Mouse (Mus musculus) liver, embryonic 15.5 days (tissue): ENCODE results near the gene Crybg3. TPM values are rescaled to one million over a fixed set of nuclear protein-coding genes. Genes with fewer than 3 reads are reported as not detected.

Experiments
- ATAC-seq: fragments of 200-750 bp; cut with Nextera tagmentation; 2 replicates; pipeline ENCODE4 v1.8.0; 2017; ENCODE audit warnings: moderate number of reproducible peaks, mild to moderate bottlenecking, moderate library complexity; ENCODE audit not compliant: insufficient read depth
- H3K27ac ChIP-seq: fragments of 300-500 bp; sonication (generic); replicated peaks from 2 replicates; pipeline ENCODE4 v1.5.1; 2015; ENCODE audit warnings: mild to moderate bottlenecking, inconsistent platforms
- H3K27me3 ChIP-seq: fragments of 300-500 bp; sonication (generic); 2 replicates; pipeline ENCODE4 v1.6.1; 2015; ENCODE audit warnings: mild to moderate bottlenecking, inconsistent platforms
- H3K36me3 ChIP-seq: fragments of 300-500 bp; sonication (generic); replicated peaks from 2 replicates; pipeline ENCODE4 v1.6.1; 2015; ENCODE audit warnings: moderate library complexity, mild to moderate bottlenecking, inconsistent platforms
- H3K4me1 ChIP-seq: fragments of 300-500 bp; sonication (generic); replicated peaks from 2 replicates; pipeline ENCODE4 v1.6.1; 2015; ENCODE audit warnings: inconsistent platforms
- H3K4me2 ChIP-seq: fragments of 300-500 bp; sonication (generic); 2 replicates; pipeline ENCODE4 v1.6.1; 2015; ENCODE audit warnings: moderate library complexity, mild to moderate bottlenecking, inconsistent platforms
- H3K4me3 ChIP-seq: fragments of 300-500 bp; sonication (generic); replicated peaks from 2 replicates; pipeline ENCODE4 v1.5.1; 2015; ENCODE audit warnings: mild to moderate bottlenecking, inconsistent platforms
- H3K9ac ChIP-seq: fragments of 300-500 bp; sonication (generic); 2 replicates; pipeline ENCODE4 v1.6.1; 2015; ENCODE audit warnings: moderate library complexity, mild to moderate bottlenecking, inconsistent platforms
- H3K9me3 ChIP-seq: fragments of 300-500 bp; sonication (generic); replicated peaks from 2 replicates; pipeline ENCODE4 v1.6.1; 2016; ENCODE audit warnings: inconsistent platforms
- WGBS: fragments of 180-500 bp; shearing (Covaris S2); methylation state at CpG from one replicate; pipeline ENCODE4 v1.1.7; 2015; ENCODE audit warnings: mixed read lengths; ENCODE audit not compliant: insufficient replicate concordance; 5-methylcytosine and 5-hydroxymethylcytosine counted together
- polyA plus RNA-seq: library from polyadenylated mRNA; unstranded; fragments of >200 nt; fragmentation: Nextera tagmentation; extraction: Ambion mirVana; gene quantifications from 2 replicates; pipeline ENCODE4 v1.2.1, GENCODE M21; 2015

The Crybg3 gene
- polyA plus RNA-seq, 1 experiment from 2014 or later = 0.81 TPM

GRCm38 (mm10) chr16:59451813-59452212 lies 149.0 kb downstream of the Crybg3 start:
- ATAC-seq = no peak
- Histone ChIP-seq H3K9me3 (no peaks in the 10 kb centered on the region), H3K36me3 (no peaks in the 10 kb centered on the region), H3K27ac (no peak overlapping the region), H3K4me2 (no peak overlapping the region), H3K4me3 (no peak overlapping the region), H3K27me3 (no peaks in the 10 kb centered on the region), H3K4me1 (no peaks in the 10 kb centered on the region), H3K9ac (no peak overlapping the region)
- 48% methylated on average over 5 of the region's 5 CpGs for WGBS

GRCm38 (mm10) chr16:59449092-59449491 lies 151.7 kb downstream of the Crybg3 start:
- H3K9ac ChIP-seq = no peak overlapping the region
- no peaks in the 10 kb centered on the region for H3K36me3 ChIP-seq
- H3K4me2 ChIP-seq = no peak overlapping the region
- no peak overlapping the region for H3K27ac ChIP-seq
- no peaks in the 10 kb centered on the region for H3K27me3 ChIP-seq
- no peaks in the 10 kb centered on the region for H3K4me1 ChIP-seq
- no peak for ATAC-seq
- no peak overlapping the region for H3K4me3 ChIP-seq
- H3K9me3 ChIP-seq = no peaks in the 10 kb centered on the region

GRCm38 (mm10) chr16:59448181-59448580 lies 152.6 kb downstream of the Crybg3 start:
- H3K4me2 ChIP-seq = no peak overlapping the region
- no peak for ATAC-seq
- WGBS = 53% methylated on average over 1 of the region's 1 CpGs
- no peak overlapping the region for H3K4me3 ChIP-seq
- H3K4me1 ChIP-seq = no peaks in the 10 kb centered on the region
- H3K9ac ChIP-seq = no peak overlapping the region
- H3K9me3 ChIP-seq = no peaks in the 10 kb centered on the region
- H3K36me3 ChIP-seq = no peaks in the 10 kb centered on the region
- H3K27ac ChIP-seq = no peak overlapping the region
- H3K27me3 ChIP-seq = no peaks in the 10 kb centered on the region

GRCm38 (mm10) chr16:59444880-59445559 lies 155.8 kb downstream of the Crybg3 start:
- H3K9ac ChIP-seq = no peak overlapping the region
- 69% methylated on average over 7 of the region's 7 CpGs for WGBS
- H3K4me1 ChIP-seq = no peaks in the 10 kb centered on the region
- no peak overlapping the region for H3K27ac ChIP-seq
- no peaks in the 10 kb centered on the region for H3K9me3 ChIP-seq
- H3K4me2 ChIP-seq = no peak overlapping the region
- ATAC-seq = no peak
- H3K36me3 ChIP-seq = no peaks in the 10 kb centered on the region
- no peaks in the 10 kb centered on the region for H3K27me3 ChIP-seq
- no peak overlapping the region for H3K4me3 ChIP-seq

Other genes with a start within 250 kb of the Crybg3 start
- not detected in 2 replicates for gene Olfr209, start 237.0 kb downstream of the Crybg3 start, polyA plus RNA-seq
- gene Gabrr3, start 193.6 kb downstream of the Crybg3 start, polyA plus RNA-seq = not detected in 2 replicates
- 13.9 TPM in 2 replicates for gene Riox2, start 129.2 kb downstream of the Crybg3 start, polyA plus RNA-seq
- gene Arl6, start 38.4 kb upstream of the Crybg3 start, polyA plus RNA-seq = 3.0 and 3.2 TPM in 2 replicates